Mouse (Mus musculus) spleen, adult 18-20 months (tissue): ENCODE measurements around the gene Bcl7c.
"Not testable (repeated sequence)": the region's sequence is repeated elsewhere in the genome, so short reads cannot be mapped to it uniquely, and the experiment has no call there.

ENCODE experiments used
- DNase-seq, 2 experiments: peaks; one replicate each; pipeline ENCODE4 v3.0.0; 2022; ENCODE audit warnings: mixed read lengths in 2 of 2

Bcl7c gene

GRCm38 (mm10) chr7:127642254-127642653, 66.5 kb downstream of the Bcl7c start:
- DNase-seq: no peak

- no peak for DNase-seq
Observed at GRCm38 (mm10) chr7:127641260-127641659, 67.5 kb downstream of the Bcl7c start.

- DNase-seq: peak in 1 of 2 experiments; percentile 11
Observed at GRCm38 (mm10) chr7:127636963-127637362, 71.8 kb downstream of the Bcl7c start.

GRCm38 (mm10) chr7:127631416-127631815, 77.3 kb downstream of the Bcl7c start:
- no peak for DNase-seq

- DNase-seq: no peak
Observed at GRCm38 (mm10) chr7:127628646-127629045, 80.1 kb downstream of the Bcl7c start.

- no peak for DNase-seq
Observed at GRCm38 (mm10) chr7:127626471-127626870, 82.3 kb downstream of the Bcl7c start.

- DNase-seq: no peak
Observed at GRCm38 (mm10) chr7:127626039-127626438, 82.7 kb downstream of the Bcl7c start.

GRCm38 (mm10) chr7:127618402-127618801, 90.3 kb downstream of the Bcl7c start:
- DNase-seq: not testable (repeated sequence)

- DNase-seq: no peak
Observed at GRCm38 (mm10) chr7:127617962-127618361, 90.8 kb downstream of the Bcl7c start.

GRCm38 (mm10) chr7:127616881-127617280, 91.9 kb downstream of the Bcl7c start:
- DNase-seq: no peak

- DNase-seq: no peak
Observed at GRCm38 (mm10) chr7:127616336-127616735, 92.4 kb downstream of the Bcl7c start.

GRCm38 (mm10) chr7:127614891-127615843, 93.6 kb downstream of the Bcl7c start, which contains the start of gene Zfp629:
Gene Zfp629, minus strand, starts transcription at chr7:127615797.
- peak in 1 of 2 experiments; percentile 37 for DNase-seq

GRCm38 (mm10) chr7:127614511-127614890, 94.2 kb downstream of the Bcl7c start:
- no peak for DNase-seq

- no peak for DNase-seq
Observed at GRCm38 (mm10) chr7:127614091-127614490, 94.6 kb downstream of the Bcl7c start.

GRCm38 (mm10) chr7:127613501-127613900, 95.2 kb downstream of the Bcl7c start:
- DNase-seq: no peak

- no peak for DNase-seq
Observed at GRCm38 (mm10) chr7:127611561-127611960, 97.2 kb downstream of the Bcl7c start.
